Mouse (Mus musculus): ENCODE results near the gene Cda.
"Not testable (repeated sequence)": the region's sequence is repeated elsewhere in the genome, so short reads cannot be mapped to it uniquely, and the experiment has no call there.

Gene Cda

DNA sequence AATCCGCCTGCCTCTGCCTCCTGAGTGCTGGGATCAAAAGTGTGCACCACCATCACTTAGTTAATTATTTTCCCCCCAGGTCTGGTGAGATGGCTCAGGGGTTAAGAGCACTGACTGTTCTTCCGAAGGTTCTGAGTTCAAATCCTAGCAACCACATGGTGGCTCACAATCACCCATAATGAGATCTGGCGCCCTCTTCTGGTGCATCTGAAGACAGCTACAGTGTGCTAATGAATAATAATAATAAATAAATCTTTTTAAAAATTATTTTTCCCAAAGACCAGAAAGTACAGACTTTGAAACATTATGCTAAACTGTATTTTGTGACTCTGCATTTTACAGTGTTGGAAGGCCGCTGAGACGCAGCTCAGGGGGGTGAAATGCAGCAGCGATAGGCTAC lies 32.1 kb downstream of the Cda start:
- no peak for DNase-seq (ENCODE audit: low read depth, low spot score)

DNA sequence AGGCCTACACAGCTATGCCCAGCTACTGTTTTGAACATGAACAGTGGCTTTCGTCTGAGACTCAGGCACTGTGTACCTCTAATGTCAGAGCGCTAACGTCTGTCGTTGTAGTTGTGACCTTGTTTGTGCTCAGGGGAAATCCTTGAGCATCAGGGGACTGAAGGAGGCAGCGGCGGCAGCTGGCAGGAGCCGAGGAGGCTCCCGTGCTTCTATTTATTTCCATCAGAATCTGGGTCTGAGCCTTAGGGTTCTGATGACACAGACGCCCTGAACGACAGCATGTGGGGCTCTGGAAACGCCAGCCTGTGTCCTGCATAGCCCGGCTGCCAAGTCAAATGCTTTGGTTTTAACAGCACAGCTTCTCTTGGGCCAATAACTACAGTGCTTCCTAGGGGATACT lies 32.8 kb downstream of the Cda start:
- DNase-seq (ENCODE audit: low read depth, low spot score) = no peak

DNA sequence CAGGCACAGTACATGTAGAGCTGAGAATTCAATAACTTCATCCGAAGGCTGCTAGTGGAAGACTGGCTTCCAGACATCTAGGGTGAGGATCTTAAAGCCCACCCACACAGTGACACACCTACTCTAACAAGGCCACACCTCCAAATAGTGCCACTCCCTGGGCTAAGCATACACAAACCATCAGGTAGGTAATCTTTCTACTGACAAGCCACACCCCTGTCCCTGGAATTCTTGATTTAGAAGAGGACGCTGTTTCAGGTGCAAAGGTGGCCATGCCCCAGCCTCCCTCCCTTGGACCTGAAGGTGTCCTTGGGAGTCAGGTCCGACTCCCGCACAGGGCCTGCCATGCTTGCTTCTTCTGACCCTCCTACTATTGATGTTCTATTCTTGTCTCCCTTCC lies 34.7 kb downstream of the Cda start:
- DNase-seq (ENCODE audit: low read depth, low spot score) = no peak

DNA sequence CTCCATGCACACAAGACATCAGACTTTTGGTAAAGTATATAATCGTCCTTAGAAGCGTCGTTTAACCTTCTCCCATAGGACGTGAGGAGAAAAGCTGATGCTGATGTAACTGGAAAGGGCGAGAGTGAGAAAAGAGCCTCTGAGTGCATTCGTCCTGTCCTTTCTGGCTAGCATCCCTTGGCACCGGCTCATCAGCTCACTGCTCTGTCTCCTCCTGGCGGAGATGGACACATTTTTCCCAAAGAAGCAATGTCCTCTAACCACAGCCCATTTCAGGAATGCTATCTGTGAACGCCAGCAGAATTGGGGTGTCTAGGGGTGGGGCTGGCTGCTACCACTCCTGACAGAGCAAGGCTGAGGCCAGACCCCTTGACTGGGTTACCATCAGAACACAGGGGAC lies 36.1 kb downstream of the Cda start:
- DNase-seq (ENCODE audit: low read depth, low spot score) = no peak

- DNase-seq (ENCODE audit: low read depth, low spot score) = no peak
These were observed 37.5 kb downstream of the Cda start for GRCm38 (mm10) chr4:138330264-138330671.

DNA sequence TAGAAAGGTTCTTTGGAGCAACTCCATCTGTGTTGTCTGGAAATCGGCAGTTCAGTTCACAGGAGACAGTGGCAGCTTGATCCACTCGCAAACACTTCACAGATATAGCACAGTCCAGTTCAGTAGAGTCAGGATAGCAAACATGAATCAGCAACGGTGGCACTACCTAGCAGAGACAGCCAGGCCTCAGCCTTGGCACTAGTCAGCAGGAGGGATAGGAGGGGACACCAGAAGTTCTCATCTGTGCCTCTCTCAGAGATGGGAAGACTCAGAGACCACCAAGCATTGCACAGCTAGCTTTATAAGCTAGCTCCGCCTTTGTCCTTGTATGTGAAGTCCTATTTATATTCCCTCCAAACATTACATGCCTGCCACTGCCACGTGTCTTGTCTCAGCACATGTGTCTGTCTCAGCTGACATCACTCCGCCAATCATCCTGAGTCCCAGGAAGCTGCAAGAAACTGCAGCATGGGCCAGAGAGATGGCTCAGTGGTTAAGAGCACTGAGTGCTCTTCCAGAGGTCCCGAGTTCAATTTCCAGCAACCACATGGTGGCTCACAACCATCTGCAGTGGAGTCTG lies 39.8 kb downstream of the Cda start:
- DNase-seq (ENCODE audit: low read depth, low spot score) = no peak

DNA sequence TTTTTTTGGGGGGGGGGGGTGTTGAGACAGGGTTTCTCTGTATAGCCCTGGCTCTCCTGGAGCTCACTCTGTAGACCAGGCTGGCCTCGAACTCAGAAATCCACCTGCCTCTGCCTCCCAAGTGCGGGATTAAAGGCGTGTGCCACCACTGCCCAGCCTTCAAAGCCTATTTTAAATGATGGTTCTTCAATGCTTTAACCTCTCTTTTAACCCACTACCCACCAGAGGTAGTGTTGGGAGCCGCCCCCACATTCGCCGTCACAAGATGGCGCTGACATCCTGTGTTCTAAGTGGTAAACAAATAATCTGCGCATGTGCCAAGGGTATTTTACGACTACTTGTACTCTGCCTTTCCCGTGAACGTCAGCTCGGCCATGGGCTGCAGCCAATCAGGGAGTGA lies 40.6 kb downstream of the Cda start:
- not testable (repeated sequence) for DNase-seq (ENCODE audit: low read depth, low spot score)

DNA sequence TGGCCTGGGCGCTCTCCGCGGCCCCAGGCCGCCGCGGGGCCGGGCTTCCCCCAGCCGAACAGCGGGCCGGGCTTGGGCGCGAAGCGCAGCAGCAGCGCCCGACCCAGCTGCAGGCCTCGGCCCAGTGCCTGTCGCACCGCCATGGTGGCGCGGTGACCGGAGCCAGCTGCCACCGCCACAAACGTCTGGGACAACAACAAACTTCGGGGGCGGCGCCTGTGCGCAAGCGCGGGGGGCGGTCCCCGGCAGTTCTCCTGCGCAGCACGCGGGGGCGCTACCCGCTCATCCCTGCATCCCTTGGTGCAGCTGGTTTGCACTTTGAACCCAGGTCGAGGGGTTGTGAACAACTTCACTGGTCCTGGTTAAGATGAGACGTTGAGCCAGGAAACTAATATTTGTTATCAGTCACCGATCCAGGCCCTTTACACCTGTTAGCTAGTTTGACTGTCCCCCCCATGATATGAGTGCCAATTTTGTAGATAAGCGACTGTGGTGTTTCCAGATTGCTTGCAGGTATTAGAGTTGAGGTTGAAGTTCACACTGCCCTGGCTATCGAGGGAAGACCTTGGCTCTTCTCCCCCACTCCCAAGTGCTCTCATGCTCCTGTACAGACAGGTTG lies 41.6 kb downstream of the Cda start, which contains the start of gene Pink1:
TSS of gene Pink1 (minus strand) at position 231 of the 619 bp plus-strand sequence.
- peak; percentile 83 for DNase-seq (ENCODE audit: low read depth, low spot score)

GRCm38 (mm10) chr4:138325466-138326076 lies 42.2 kb downstream of the Cda start:
- DNase-seq (ENCODE audit: low read depth, low spot score) = peak; percentile 95

- no peak for DNase-seq (ENCODE audit: low read depth, low spot score)
These were observed 43.3 kb downstream of the Cda start for GRCm38 (mm10) chr4:138324451-138324850.

DNA sequence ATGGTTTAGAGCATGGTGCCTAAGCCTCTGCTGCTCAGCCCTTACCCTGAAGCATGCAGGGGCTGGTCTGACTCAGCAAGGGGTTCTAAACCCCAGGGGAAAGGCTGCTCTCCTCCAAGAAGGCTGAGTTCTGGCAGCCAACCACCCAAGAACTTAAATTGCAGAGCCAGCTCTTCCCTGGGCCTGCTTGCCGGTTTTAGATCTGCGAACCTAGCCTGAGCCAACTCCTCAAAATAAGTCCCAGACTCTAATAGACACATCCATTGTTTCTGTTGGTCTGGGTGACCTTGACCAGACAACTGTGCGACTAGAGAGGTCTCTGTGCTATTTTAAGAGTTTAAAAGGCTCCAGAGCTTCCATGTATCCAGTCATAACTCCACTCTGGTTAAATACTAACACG lies 44.0 kb downstream of the Cda start:
- DNase-seq (ENCODE audit: low read depth, low spot score) = no peak

DNA sequence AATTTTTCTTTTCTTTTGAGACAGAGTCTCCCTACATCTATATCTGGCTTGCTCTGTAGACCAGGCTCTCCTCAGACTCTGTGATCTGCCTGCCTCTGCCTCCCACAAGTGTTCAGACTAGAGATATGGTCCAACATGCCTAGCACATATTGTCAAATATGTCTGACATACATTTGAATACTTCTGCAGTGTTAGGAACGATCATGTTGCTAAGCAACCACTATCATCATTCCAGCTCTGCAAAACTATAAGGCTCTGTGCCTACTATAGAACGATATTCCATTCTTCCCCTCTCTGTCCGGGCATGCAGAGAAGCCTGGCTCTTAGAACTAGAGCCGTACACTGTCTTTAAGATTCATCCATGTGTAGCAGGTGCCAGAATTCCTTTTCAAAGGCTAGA lies 45.1 kb downstream of the Cda start:
- no peak for DNase-seq (ENCODE audit: low read depth, low spot score)

DNA sequence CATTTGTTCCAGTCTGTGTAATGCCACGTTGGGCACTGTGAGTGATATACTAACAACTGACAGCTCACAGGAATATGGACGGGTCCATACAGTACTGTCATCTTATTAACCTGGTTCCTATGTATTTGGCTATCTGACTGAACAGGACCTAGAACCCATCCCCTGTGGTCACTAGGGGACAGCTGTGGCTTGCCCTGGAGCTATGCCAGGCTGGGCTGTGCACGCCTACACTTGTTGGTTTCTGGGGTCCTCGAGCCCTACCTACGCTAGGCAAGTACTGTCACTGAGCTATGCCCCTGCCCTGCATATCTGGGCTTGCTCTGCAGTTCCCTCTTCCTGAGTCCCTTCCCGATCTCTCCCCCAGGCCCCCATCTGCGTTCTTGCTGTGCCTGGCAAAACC lies 46.3 kb downstream of the Cda start:
- no peak for DNase-seq (ENCODE audit: low read depth, low spot score)

DNA sequence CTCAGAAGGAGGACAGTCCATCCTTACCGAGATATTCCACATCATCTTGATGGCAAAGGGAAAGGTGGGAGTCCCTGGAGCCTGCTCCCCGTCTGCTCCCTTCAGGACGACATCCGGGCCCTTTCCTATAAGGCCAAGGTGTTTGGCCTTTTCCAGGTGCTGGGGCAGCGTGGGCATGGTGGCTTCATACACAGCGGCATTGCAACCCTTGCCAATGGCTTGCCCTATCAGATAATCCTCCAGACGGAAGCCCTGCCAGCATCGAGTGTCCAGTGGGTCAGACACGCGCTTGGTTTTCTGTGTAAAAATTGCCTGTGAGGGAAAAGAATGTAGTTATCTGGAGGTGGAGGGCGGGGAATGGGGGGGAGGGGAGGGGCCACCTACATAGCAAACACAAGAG lies 47.1 kb downstream of the Cda start:
- DNase-seq (ENCODE audit: low read depth, low spot score) = no peak

GRCm38 (mm10) chr4:138319508-138319907 lies 48.3 kb downstream of the Cda start:
- peak; percentile 87 for DNase-seq (ENCODE audit: low read depth, low spot score)

DNA sequence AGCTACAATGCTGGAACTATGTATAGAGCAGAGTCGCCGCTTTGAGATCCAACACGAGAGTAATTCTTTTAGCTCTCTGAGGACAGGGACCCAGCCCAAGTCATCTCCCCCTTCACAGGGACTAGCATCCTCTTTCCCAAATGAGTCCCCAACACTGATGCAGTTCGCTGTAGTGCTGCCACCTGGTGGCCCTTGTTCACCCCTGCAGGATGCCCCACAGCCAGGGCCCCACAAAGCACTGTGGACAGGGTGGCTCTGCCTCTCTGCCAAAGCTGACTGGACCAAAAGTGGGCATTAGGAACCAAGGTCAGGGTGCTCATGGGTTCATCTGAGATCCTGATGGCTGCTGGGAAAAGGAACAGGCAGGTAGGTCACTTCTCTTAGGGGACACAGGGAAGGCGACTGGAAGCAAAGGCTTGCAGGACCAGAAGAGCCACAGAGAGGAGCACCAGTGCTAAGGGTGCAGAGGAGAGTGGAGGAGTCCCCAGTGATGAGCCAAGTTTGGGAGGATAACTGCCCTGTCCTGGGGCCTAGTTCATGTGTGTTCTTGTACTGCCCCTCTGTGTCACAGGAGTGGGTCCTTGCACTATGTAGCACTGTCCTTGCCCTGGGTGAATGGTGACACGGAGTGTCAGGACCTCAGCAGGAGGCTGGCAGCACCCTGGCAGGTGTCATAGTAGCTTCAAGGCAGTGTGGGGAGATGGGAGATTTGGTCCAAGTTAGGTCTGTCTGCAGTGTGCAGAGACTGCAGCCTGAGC lies 49.1 kb downstream of the Cda start:
- DNase-seq (ENCODE audit: low read depth, low spot score) = peak; percentile 72

DNA sequence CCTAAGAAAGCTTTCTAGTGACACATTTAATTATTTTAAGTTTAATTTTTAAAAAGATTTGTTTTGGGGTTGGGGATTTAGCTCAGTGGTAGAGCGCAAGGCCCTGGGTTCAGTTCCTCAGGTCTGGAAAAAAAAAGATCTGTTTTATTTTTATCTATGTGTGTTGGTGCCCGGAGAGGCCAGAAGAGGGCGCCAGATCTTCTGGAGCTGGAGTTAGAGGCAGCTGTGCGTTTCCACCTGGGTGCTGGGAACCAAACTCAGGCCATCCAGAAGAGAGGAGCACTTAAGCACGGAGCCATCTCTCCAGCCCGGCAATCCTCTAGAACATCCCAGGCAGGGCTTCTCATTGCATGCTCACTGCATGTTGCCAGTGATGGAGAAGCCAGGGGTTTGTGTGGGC lies 51.4 kb downstream of the Cda start:
- peak; percentile 46 for DNase-seq (ENCODE audit: low read depth, low spot score)

DNA sequence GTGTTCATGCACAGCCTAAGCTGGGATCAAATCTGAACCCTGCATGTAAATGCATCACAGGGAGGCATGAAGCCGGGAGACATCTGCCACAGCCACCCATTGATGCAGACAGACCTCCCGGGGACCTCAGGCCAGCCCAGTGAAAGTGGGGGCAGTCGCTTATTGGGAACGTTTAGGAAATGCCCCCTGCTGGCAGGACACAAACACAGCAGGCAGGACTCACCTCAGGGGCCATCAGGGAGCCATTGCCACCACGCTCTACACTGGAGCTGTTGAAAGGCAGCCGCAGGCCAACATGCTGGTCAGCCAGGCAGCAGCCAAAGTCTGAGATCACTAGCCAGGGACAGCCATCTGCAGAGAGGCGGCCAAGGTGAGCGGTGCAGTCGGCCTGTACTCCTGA lies 52.0 kb downstream of the Cda start:
- peak; percentile 56 for DNase-seq (ENCODE audit: low read depth, low spot score)

DNA sequence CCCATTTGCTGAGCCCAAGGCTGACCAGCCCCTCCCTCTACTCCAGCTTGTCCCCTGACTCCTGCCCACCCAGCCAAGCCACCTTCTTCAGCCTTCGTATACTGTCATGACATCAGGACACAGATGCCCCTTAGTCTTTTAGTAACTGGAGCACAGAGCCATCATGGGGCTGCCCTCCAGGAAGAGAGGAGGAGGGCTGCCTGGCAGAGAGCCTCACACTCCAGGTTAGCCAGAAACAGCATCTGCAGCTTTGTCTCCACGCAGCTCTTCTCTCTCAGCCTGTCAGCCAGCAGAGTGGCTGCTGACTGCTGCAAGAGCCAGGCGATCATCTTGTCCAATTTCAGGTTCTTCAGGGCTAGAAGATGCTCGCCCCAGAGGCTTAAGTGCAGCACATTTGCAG lies 54.0 kb downstream of the Cda start:
- no peak for DNase-seq (ENCODE audit: low read depth, low spot score)

- no peak for DNase-seq (ENCODE audit: low read depth, low spot score)
These were observed 54.8 kb downstream of the Cda start for GRCm38 (mm10) chr4:138313021-138313420.

GRCm38 (mm10) chr4:138312105-138312504 lies 55.7 kb downstream of the Cda start:
- no peak for DNase-seq (ENCODE audit: low read depth, low spot score)

- peak; percentile 70 for DNase-seq (ENCODE audit: low read depth, low spot score)
These were observed 56.2 kb downstream of the Cda start for GRCm38 (mm10) chr4:138311595-138311994.

Measured in ES-CJ7 (cell line).